Mouse (Mus musculus): ENCODE data around the gene Rph3al.

DNA sequence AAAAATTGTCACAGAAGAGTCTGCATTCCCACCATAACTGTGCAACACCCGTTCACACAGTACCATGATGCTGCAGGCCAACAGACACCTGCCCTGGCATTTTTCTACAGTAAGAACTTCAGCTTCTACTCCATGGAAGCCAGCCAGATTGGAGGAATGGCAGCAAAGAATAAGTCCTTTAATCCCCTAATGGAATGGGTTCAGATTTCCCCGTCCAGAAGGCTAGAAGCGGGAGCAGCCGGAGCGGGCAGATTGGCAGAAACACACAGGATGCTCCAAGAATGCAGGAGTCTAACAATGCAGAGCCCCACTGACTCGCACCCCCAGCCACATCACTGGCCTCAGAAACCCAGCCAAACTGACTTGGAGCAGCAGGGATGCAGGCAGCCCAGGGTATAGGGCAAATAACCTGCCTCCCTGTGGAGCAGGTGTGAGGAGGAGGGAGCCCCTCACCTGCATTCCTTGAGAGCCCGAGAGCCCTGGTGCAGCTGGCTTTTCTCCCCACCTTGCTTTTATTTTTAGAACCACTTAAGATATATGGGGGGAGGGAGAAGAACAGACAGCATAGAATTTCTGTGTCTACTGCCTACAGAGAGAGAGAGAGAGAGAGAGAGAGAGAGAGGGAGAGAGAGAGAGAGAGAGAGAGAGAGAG, 34.8 kb upstream of the Rph3al start:
- TF ChIP-seq CTCF (IDR thresholded peaks at IDR 0.05; ENCODE audit: insufficient read depth, low read depth, low read length), result no peak
- TF ChIP-seq POLR2A (IDR thresholded peaks at IDR 0.05; ENCODE audit: insufficient read depth, low read depth, low read length), result no peak
